Mouse (Mus musculus): ENCODE data around the gene Igdcc3. TPM values are rescaled to one million over a fixed set of nuclear protein-coding genes. Genes with fewer than 3 reads are reported as not detected.
A peak's percentile ranks its signal among the peaks of the same experiment; 100 is the strongest.

Gene Igdcc3
- polyA plus RNA-seq, 1 experiment from 2014 or later, result 0.22 TPM

DNA sequence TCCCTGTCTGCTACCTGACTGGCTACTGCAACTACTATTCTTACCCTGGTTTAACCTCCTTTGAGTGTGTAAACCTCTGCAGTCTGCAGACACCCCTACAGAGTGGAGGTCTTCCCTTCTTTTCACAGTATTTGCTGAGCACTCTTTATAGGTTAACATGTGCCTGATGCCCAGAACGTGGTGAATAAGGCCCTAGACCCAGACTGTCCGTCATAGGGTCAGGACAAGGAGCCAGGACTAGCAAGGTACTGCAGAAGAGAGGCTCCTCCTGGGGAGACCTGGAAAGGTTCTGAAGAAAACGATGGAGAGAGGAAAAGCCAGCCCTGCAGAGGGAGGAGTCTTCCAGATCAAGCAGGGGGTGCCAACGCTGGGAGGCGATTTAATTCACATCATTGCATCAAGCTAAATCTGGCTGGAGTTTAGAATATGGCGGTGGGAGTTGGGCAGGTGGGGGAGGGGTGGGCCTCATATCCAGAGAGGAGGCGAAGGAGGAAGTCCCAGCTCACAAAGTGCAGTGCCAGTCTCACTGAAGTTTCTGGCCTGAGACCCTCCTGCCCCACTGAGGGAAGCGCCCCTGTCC lies 37.7 kb upstream of the Igdcc3 start:
- no peak overlapping the region; the same call in 1 of the 2 replicates for H3K27ac ChIP-seq (ENCODE audit: low read depth, low read length)
- no peaks in the 10 kb centered on the region; the same call in 1 of the 2 replicates for H3K4me1 ChIP-seq (replicated peaks; ENCODE audit: control insufficient read depth, insufficient read depth, low read length)
- H3K4me3 ChIP-seq (ENCODE audit: low read depth, low read length), result peak overlapping the region; percentile 68
- no peaks in the 10 kb centered on the region for H3K27me3 ChIP-seq (replicated peaks; ENCODE audit: control insufficient read depth, insufficient read depth, low read length)
- H3K4me2 ChIP-seq (replicated peaks; ENCODE audit: low read depth), result peak overlapping the region; percentile 100
- no peak overlapping the region for H3K9ac ChIP-seq (ENCODE audit: low read depth, low read length)
- WGBS, result 37% methylated on average over 8 of the region's 8 CpGs
- H3K9me3 ChIP-seq (ENCODE audit: control insufficient read depth), result no peaks in the 10 kb centered on the region
- no peak for TF ChIP-seq CTCF (IDR thresholded peaks at IDR 0.05; ENCODE audit: low read depth)
- ATAC-seq, result no peak
- no peaks in the 10 kb centered on the region for H3K36me3 ChIP-seq (ENCODE audit: control insufficient read depth, insufficient read depth)

- Histone ChIP-seq H3K36me3 (ENCODE audit: control insufficient read depth, insufficient read depth) (no peaks in the 10 kb centered on the region), H3K4me3 (ENCODE audit: low read depth, low read length) (no peak overlapping the region), H3K4me2 (replicated peaks; ENCODE audit: low read depth) (no peak overlapping the region), H3K9ac (ENCODE audit: low read depth, low read length) (no peak overlapping the region), H3K9me3 (ENCODE audit: control insufficient read depth) (no peaks in the 10 kb centered on the region), H3K4me1 (replicated peaks; ENCODE audit: control insufficient read depth, insufficient read depth, low read length) (no peaks in the 10 kb centered on the region; the same call in 1 of the 2 replicates), H3K27ac (ENCODE audit: low read depth, low read length) (0 out of 2 replicates have a peak overlapping the region, but pooled peaks have one; percentile 23), H3K27me3 (replicated peaks; ENCODE audit: control insufficient read depth, insufficient read depth, low read length) (no peaks in the 10 kb centered on the region)
- WGBS, result 33% methylated on average over 4 of the region's 4 CpGs
- no peak for ATAC-seq
- no peak for TF ChIP-seq CTCF (IDR thresholded peaks at IDR 0.05; ENCODE audit: low read depth)
Measured at GRCm38 (mm10) chr9:65106821-65107220, 34.2 kb upstream of the Igdcc3 start.

DNA sequence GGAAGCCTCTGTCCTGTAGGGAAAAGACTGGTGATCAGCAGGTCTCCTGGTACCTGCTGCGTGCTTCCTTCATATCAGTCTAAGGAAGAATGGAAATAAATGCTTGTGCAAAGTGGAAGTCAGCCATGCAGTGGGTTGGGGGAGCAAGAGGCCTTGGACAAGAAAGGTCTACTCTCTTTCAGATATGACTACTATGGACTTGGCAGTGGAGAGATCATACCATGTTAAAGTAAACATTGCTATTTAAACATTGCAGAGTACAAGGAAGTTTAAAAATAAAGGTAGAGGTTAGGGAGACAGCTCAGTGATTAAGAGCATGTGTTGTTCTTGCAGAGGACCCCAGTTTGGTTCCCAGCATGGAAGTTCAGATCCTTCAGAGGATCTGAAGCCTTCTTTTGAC lies 33.1 kb upstream of the Igdcc3 start:
- H3K36me3 ChIP-seq (ENCODE audit: control insufficient read depth, insufficient read depth), result no peaks in the 10 kb centered on the region
- ATAC-seq, result no peak
- H3K9me3 ChIP-seq (ENCODE audit: control insufficient read depth), result no peaks in the 10 kb centered on the region
- no peak overlapping the region for H3K4me2 ChIP-seq (replicated peaks; ENCODE audit: low read depth)
- TF ChIP-seq CTCF (IDR thresholded peaks at IDR 0.05; ENCODE audit: low read depth), result no peak
- 39% methylated on average over 1 of the region's 1 CpGs for WGBS
- H3K4me3 ChIP-seq (ENCODE audit: low read depth, low read length), result no peak overlapping the region
- no peak overlapping the region for H3K9ac ChIP-seq (ENCODE audit: low read depth, low read length)
- H3K4me1 ChIP-seq (replicated peaks; ENCODE audit: control insufficient read depth, insufficient read depth, low read length), result no peaks in the 10 kb centered on the region; the same call in 1 of the 2 replicates
- no peaks in the 10 kb centered on the region for H3K27me3 ChIP-seq (replicated peaks; ENCODE audit: control insufficient read depth, insufficient read depth, low read length)
- H3K27ac ChIP-seq (ENCODE audit: low read depth, low read length), result peak overlapping the region; percentile 21; the same call in 1 of the 2 replicates

DNA sequence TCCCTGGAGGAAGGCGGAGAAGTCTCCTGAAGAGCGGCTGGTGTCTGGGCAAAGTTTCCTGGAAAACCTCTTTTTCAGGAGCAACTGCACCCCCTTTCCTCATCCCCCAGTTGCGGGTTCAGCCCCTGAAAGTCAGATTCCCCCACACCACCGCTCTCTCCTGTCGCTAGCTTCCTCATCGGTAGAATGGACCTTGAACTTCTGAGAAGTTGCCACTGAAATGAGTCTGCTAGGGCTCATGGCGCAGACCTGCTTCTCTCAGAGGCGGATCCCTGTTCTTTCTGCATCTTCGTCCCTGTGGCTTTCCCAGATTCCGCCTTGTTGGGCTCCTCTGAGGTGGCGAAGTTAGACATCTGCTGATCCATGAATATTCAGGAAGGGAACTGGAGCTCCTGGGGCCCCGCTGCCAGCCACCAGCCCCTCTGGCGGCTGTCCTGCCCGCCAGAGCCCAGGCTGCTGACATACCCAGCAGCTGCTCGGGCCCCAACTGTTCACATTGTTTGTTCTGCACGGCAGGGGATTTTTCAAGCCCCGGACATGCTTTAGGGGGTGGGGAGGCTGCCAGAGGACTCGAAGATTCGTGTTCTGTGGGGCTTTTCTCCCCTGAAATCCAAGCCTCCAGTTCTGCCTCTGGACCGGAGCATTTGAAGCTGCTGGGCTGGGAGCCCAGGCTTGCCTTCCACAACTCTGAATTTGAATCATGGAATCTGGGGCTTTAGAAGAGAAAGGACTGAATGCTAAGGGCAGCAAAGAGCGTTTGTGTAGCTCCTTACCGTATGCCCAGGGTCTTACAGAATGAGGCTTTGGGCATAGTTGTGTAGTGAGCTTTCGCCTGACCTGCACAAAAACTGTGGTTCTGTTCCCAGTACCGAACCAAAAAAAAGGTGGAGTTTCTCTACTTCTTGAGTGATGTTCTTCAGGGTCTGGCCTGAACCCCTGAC lies 31.6 kb upstream of the Igdcc3 start:
- H3K9ac ChIP-seq (ENCODE audit: low read depth, low read length), result peak overlapping the region; percentile 45; the same call in 1 of the 2 replicates
- no peak for TF ChIP-seq CTCF (IDR thresholded peaks at IDR 0.05; ENCODE audit: low read depth)
- H3K36me3 ChIP-seq (ENCODE audit: control insufficient read depth, insufficient read depth), result no peaks in the 10 kb centered on the region
- peak overlapping the region; percentile 75 for H3K27ac ChIP-seq (ENCODE audit: low read depth, low read length)
- H3K4me2 ChIP-seq (replicated peaks; ENCODE audit: low read depth), result peak overlapping the region; percentile 63
- peak; percentile 87 for ATAC-seq
- no peaks in the 10 kb centered on the region for H3K27me3 ChIP-seq (replicated peaks; ENCODE audit: control insufficient read depth, insufficient read depth, low read length)
- H3K9me3 ChIP-seq (ENCODE audit: control insufficient read depth), result no peaks in the 10 kb centered on the region
- peak overlapping the region; percentile 16; the same call in 1 of the 2 replicates for H3K4me3 ChIP-seq (ENCODE audit: low read depth, low read length)
- WGBS, result 18% methylated on average over 24 of the region's 24 CpGs
- H3K4me1 ChIP-seq (replicated peaks; ENCODE audit: control insufficient read depth, insufficient read depth, low read length), result no peaks in the 10 kb centered on the region; the same call in 1 of the 2 replicates

GRCm38 (mm10) chr9:65111698-65112097 lies 29.3 kb upstream of the Igdcc3 start:
- ATAC-seq, result no peak
- no peak overlapping the region for H3K4me3 ChIP-seq (ENCODE audit: low read depth, low read length)
- H3K4me2 ChIP-seq (replicated peaks; ENCODE audit: low read depth), result no peak overlapping the region
- no peaks in the 10 kb centered on the region; the same call in 1 of the 2 replicates for H3K36me3 ChIP-seq (ENCODE audit: control insufficient read depth, insufficient read depth)
- 83% methylated on average over 5 of the region's 5 CpGs for WGBS
- no peak overlapping the region for H3K9ac ChIP-seq (ENCODE audit: low read depth, low read length)
- no peak overlapping the region for H3K27ac ChIP-seq (ENCODE audit: low read depth, low read length)
- no peaks in the 10 kb centered on the region for H3K27me3 ChIP-seq (replicated peaks; ENCODE audit: control insufficient read depth, insufficient read depth, low read length)
- no peaks in the 10 kb centered on the region for H3K9me3 ChIP-seq (ENCODE audit: control insufficient read depth)
- no peak for TF ChIP-seq CTCF (IDR thresholded peaks at IDR 0.05; ENCODE audit: low read depth)
- no peaks in the 10 kb centered on the region; the same call in 1 of the 2 replicates for H3K4me1 ChIP-seq (replicated peaks; ENCODE audit: control insufficient read depth, insufficient read depth, low read length)

DNA sequence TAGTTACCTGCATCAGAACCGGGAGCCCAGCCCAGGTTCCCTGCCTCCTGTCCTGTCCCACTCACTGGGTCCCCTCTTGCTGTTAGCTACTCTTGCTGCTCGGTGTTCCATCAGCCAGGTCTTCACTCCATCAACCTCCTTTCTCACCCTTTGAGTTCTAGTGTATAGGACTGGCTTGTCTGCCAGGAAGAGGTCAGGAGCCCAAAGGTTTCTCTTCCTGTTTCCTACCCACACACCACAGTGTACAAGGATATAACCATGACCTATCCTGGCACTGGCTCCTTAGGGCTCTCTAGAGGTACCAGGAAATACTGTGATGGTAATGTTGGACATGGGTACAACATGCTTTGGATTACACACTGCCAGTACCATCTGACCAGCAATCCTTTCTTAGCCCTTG lies 27.3 kb upstream of the Igdcc3 start:
- Histone ChIP-seq H3K4me1 (replicated peaks; ENCODE audit: control insufficient read depth, insufficient read depth, low read length) (no peaks in the 10 kb centered on the region), H3K9ac (ENCODE audit: low read depth, low read length) (no peak overlapping the region), H3K9me3 (ENCODE audit: control insufficient read depth) (no peaks in the 10 kb centered on the region), H3K27ac (ENCODE audit: low read depth, low read length) (no peak overlapping the region), H3K4me3 (ENCODE audit: low read depth, low read length) (no peak overlapping the region), H3K27me3 (replicated peaks; ENCODE audit: control insufficient read depth, insufficient read depth, low read length) (no peaks in the 10 kb centered on the region), H3K4me2 (replicated peaks; ENCODE audit: low read depth) (no peak overlapping the region), H3K36me3 (ENCODE audit: control insufficient read depth, insufficient read depth) (no peaks in the 10 kb centered on the region; the same call in 1 of the 2 replicates)
- TF ChIP-seq CTCF (IDR thresholded peaks at IDR 0.05; ENCODE audit: low read depth), result no peak
- no peak for ATAC-seq
- WGBS, result 97% methylated on average over 2 of the region's 2 CpGs

Measured in intestine, postnatal 0 days (tissue).